Mouse (Mus musculus) myocyte (in vitro differentiated cells): ENCODE results near the gene Gm10382.

Experiments used
- E2F4 ChIP-seq: IDR thresholded peaks from one replicate; pipeline ENCODE4 v1.6.1; 2011; ENCODE audit warnings: mild to moderate bottlenecking, control low read depth, moderate library complexity; ENCODE audit not compliant: insufficient read depth
- POLR2A ChIP-seq: IDR thresholded peaks from one replicate; pipeline ENCODE4 v1.6.1; 2011; ENCODE audit warnings: low read depth, mild to moderate bottlenecking, control low read depth, moderate library complexity; ENCODE audit not compliant: insufficient read length
- POLR2AphosphoS2 ChIP-seq: IDR thresholded peaks from one replicate; pipeline ENCODE4 v1.6.1; 2011; ENCODE audit warnings: low read depth, control low read depth; ENCODE audit not compliant: insufficient read length
- REST ChIP-seq: IDR thresholded peaks from one replicate; pipeline ENCODE4 v1.6.1; 2011; ENCODE audit warnings: mild to moderate bottlenecking, control low read depth, moderate library complexity; ENCODE audit not compliant: insufficient read depth, insufficient read length
- TCF12 ChIP-seq: IDR thresholded peaks from one replicate; pipeline ENCODE4 v1.6.1; 2011; ENCODE audit warnings: mild to moderate bottlenecking, control low read depth; ENCODE audit not compliant: poor library complexity, insufficient read depth, severe bottlenecking
- USF1 ChIP-seq: IDR thresholded peaks from one replicate; pipeline ENCODE4 v1.6.1; 2011; ENCODE audit warnings: low read depth, mild to moderate bottlenecking, control low read depth, moderate library complexity

- TF ChIP-seq E2F4 (no peak), REST (no peak), POLR2AphosphoS2 (no peak), POLR2A (no peak), TCF12 (no peak), USF1 (no peak)
Measured at GRCm38 (mm10) chr5:125372027-125372426, 17.1 kb upstream of the Gm10382 start.
